Mouse (Mus musculus): ENCODE results near the gene Pnpla8.
"Not testable (repeated sequence)": the region's sequence is repeated elsewhere in the genome, so short reads cannot be mapped to it uniquely, and the experiment has no call there.

The Pnpla8 gene

DNA sequence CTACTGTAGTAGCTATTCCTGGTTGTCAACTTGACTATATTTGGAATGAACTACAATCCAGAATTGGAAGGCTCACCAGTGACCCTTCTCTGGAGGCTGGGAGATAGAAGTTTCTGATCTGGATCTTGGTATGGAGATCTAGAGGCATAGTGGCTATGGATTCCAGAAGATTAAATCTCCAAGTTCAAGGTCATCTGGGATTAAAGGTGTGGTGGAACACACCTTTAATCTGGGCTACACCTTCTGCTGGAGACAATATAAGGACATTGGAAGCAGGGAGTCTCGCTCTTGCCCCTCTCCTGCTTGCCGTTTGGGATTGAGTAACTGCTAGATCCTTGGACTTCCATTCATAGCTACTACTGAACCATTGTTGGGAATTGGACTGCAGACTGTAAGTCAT lies at the start of gene Pnpla8:
TSS of gene Pnpla8 (plus strand) at position 301 of the 400 bp plus-strand sequence.
- not testable (repeated sequence) for DNase-seq (ENCODE audit: low spot score in 2 of 2)

GRCm38 (mm10) chr12:44176331-44177037 lies 44.7 kb upstream of the Pnpla8 start:
- peak in 1 of 2 experiments; percentile 9 for DNase-seq (ENCODE audit: low spot score in 2 of 2)

DNA sequence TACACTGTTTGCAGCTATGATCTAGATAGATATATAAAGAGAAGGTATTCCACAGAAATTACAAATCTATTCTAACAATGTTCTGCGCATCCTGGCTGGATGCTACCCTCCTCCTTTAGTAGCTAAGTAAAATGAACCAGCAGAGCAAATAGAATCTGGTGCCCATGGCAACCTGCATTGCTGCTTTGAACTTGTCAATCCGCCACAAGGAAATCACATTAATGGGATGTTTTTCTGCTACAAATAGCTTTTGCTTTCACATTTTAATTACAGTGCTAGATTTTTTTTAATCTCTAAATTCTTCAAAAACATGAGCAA lies 44.2 kb upstream of the Pnpla8 start:
- peak; percentile 9 to 14 for DNase-seq (ENCODE audit: low spot score in 2 of 2)

DNA sequence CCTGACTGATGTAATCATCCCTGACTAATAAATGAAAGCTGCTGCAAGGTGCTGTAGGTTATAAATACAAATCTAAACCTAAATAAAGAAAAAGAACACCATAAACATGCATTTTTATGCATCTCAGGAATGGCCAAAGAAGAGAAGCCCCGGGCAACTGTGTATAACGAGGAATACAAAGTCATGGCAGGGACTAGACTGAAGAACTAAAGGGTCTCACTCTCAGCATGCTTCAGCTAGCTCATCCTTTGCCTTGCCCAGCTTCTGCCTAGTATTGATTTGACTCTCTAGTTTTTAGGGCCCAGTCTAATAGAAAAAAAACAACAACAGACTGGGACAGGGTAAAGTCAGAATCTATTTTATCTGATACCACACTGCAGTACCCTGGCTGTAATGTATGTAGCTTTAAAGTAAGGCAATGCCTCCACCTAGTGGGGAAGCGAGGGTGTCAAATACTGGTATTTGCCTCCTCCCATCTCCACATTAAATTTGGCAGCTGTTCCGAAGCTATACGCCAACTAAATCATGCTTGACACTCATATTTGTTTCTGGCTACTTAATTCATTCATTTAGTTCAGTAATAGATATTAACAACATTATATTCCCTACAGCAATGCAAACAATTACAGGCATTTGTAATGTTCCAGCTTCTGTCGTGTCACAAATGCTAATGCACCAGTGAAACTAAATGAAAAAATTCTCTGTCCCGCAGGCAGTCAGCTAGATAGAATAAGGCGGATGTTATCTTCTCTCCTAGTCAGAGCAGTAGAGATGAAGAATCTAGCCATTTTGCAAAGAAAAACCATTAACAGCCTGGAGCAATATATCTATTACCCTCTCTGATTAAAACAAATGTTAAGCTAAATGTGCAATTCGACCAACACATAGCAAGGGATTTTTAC lies 39.8 kb upstream of the Pnpla8 start:
- DNase-seq (ENCODE audit: low spot score in 2 of 2), result peak; percentile 75 to 83

GRCm38 (mm10) chr12:44197873-44198525 lies 23.2 kb upstream of the Pnpla8 start:
- DNase-seq (ENCODE audit: low spot score in 2 of 2), result no peak

GRCm38 (mm10) chr12:44209141-44209823 lies 11.9 kb upstream of the Pnpla8 start:
- DNase-seq (ENCODE audit: low spot score in 2 of 2), result peak; percentile 23 to 45

GRCm38 (mm10) chr12:44209824-44210752 lies 11.1 kb upstream of the Pnpla8 start, which contains the start of gene Dnajb9:
Dnajb9 (minus strand) TSS chr12:44210326.
- DNase-seq (ENCODE audit: low spot score in 2 of 2), result peak; percentile 100

DNA sequence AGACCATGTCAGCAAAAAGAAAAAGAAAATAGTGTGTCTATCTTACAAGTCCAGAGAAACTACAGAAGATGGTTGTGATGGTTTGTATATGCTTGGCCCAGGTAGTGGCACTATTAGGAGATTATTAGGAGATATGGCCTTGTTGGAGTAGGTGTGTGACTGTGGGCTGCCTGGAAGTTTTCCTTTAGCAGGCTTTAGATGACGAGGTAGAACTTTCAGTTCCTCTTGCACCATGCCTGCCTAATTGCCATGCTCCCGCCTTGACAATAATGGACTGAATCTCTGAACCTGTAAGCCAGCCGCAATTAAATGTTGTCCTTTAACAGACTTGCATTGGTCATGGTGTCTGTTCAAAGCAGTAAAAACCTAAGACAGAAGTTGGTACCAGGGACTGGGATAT lies 9.6 kb upstream of the Pnpla8 start:
- DNase-seq (ENCODE audit: low spot score in 2 of 2), result no peak

GRCm38 (mm10) chr12:44221651-44222356 lies 634 bp downstream of the Pnpla8 start:
- DNase-seq (ENCODE audit: low spot score in 2 of 2), result peak in 1 of 2 experiments; percentile 14

DNA sequence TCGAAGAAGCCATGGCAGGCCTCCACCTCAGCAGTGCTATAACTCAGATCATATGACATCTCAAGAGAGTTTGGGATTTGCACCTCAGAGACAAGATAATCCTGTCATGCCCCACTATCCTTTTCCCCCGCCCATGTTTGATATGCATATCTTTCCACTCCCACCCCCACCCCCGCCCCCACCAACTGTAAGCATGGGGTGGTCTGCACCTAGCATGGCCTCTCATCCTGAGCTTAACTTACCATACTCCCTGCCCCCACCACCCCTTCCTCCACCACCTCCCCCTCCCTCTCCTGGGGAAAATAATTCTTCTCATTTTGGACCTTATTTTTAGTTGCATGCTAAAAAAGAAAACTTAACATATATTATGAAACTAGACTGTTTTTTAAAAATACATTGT lies 1.9 kb downstream of the Pnpla8 start:
- DNase-seq (ENCODE audit: low spot score in 2 of 2), result no peak

- DNase-seq (ENCODE audit: low spot score in 2 of 2), result no peak
Observed at GRCm38 (mm10) chr12:44224650-44225049, 3.5 kb downstream of the Pnpla8 start.

- DNase-seq (ENCODE audit: low spot score in 2 of 2), result no peak
Observed at GRCm38 (mm10) chr12:44241090-44241489, 19.9 kb downstream of the Pnpla8 start.

GRCm38 (mm10) chr12:44242407-44242806 lies 21.2 kb downstream of the Pnpla8 start:
- no peak for DNase-seq (ENCODE audit: low spot score in 2 of 2)

DNA sequence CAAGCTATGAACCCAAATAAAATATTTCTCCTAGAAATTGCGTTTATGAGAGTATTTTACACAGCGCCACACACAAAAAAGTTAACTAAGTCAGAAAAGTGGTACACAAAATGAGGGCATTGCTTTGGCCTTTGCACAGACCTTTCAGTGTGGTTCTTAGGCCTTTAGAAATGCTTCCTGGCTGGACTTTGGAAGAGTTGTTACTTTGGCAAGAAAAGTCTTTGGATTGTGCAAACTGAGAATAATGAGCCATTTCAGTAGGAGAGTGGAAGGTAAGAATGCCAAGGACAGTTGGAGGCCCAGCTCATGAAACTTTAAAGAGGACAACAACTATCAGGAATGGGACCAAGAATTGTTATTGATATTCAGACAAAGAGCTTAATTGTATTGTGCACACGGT lies 24.6 kb downstream of the Pnpla8 start:
- DNase-seq (ENCODE audit: low spot score in 2 of 2), result no peak

DNA sequence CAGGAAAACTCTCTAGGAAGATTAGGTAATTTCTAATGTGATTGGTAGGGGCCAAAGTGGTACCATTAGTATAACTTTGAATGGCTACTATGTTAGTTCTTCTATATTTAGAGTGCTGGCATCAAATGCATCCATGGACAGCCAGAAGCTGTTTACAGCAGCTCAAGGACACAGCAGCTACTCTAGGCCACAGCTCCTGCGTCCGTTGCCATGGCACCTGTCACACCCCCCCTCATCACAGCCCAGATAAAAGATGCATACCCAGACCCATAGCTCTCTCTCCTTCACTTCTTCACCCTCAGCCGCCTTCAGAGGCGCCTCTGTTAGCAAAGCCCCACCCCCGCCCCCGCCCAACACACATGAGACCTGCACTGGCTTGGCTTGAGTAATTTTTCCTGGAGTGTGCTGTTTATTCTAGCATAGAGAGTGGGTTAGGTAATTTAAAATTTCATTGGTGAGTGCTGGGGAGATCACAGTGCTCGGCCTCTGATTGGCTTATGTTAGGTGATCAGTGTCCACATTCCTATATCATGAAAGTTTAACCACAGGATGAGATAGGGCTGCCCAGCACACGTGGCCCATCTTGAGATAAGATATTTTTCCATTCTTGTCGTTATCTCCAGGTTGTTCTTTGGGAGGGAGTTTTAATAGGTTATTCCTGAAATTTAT lies 27.3 kb downstream of the Pnpla8 start:
- no peak for DNase-seq (ENCODE audit: low spot score in 2 of 2)

GRCm38 (mm10) chr12:44262612-44263011 lies 41.4 kb downstream of the Pnpla8 start:
- no peak for DNase-seq (ENCODE audit: low spot score in 2 of 2)

- DNase-seq (ENCODE audit: low spot score in 2 of 2), result no peak
Observed at GRCm38 (mm10) chr12:44265651-44266050, 44.5 kb downstream of the Pnpla8 start.

GRCm38 (mm10) chr12:44267196-44267595 lies 46.0 kb downstream of the Pnpla8 start:
- DNase-seq (ENCODE audit: low spot score in 2 of 2), result no peak

- DNase-seq (ENCODE audit: low spot score in 2 of 2), result peak; percentile 99 to 100
Observed at GRCm38 (mm10) chr12:44268728-44269302, 47.6 kb downstream of the Pnpla8 start.

Measured in right cerebral cortex, adult 2 months (tissue).